Mouse (Mus musculus): ENCODE results near the gene Cypt14. TPM values are rescaled to one million over a fixed set of nuclear protein-coding genes. Genes with fewer than 3 reads are reported as not detected.
"Not testable (repeated sequence)": the region's sequence is repeated elsewhere in the genome, so short reads cannot be mapped to it uniquely, and the experiment has no call there.

Cypt14 gene
- total RNA-seq (2014; fragmentation: Nextera tagmentation) (not detected in 2 replicates), total RNA-seq (2017) (not detected in 2 replicates), polyA plus RNA-seq (2012) (not detected in 2 replicates)

DNA sequence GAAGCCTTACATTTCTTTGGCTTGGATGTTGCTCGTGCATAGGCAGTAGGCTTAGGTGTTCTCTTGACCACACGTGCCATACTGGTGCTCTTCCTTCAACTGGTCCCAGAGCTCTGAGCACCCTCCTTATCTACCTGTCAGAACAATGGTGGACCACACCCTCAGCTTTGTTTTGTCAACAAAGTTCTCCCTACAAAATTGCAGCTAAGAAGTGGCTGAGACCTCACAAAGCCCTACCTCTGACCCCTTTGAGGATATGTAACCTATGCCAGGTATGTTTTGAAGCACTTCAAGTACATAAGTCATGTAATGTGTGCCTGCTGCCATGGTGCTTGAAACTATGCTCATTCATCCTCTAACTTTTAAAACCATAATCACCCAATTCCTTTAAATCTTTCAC is at the start of gene Cypt14:
Gene Cypt14, minus strand, starts transcription at position 101 of the 400 bp plus-strand sequence.
- not testable (repeated sequence) for DNase-seq (ENCODE audit: low spot score); H3K27me3 ChIP-seq (ENCODE audit: insufficient read depth, low read length); H3K4me1 ChIP-seq (ENCODE audit: insufficient read depth, low read depth, low read length); H3K9me3 ChIP-seq (replicated peaks); H3K4me3 ChIP-seq (ENCODE audit: low read depth, low read length); ATAC-seq (ENCODE audit: extremely low read depth, insufficient number of reproducible peaks, low FRiP score, poor library complexity, severe bottlenecking); H3K36me3 ChIP-seq (replicated peaks)
